Mouse (Mus musculus) brain, adult 2 months (tissue): ENCODE data around the gene Phgr1.

Source experiments
- DNase-seq: peaks from one replicate; pipeline ENCODE4 v3.0.0; 2011; ENCODE audit warnings: low read depth, low spot score

The Phgr1 gene

GRCm38 (mm10) chr2:118772158-118772874, at the start of gene Phgr1:
TSS of gene Phgr1 (plus strand) at chr2:118772769.
- no peak for DNase-seq

GRCm38 (mm10) chr2:118723693-118724486, 48.7 kb upstream of the Phgr1 start:
- DNase-seq: no peak

GRCm38 (mm10) chr2:118725511-118725910, 47.1 kb upstream of the Phgr1 start:
- no peak for DNase-seq

DNA sequence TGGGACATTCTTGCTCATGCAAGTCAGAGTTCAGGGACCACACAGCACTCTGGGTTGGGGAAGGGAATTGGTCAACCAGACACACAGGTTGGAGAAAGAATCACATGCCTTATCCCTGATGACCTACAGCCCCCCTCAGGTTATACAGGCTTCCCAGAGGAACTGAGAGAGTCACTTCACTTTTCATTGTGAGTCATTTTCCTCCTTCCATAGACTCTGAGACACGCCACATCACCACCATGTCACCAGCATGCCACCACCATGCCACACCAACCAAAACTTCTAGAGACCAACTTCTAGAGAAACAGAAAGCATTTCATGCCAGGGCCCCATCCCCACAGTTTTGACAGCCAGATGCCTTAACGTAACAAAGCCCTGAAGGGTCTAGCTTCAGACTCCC, 45.7 kb upstream of the Phgr1 start:
- no peak for DNase-seq

GRCm38 (mm10) chr2:118727911-118728310, 44.7 kb upstream of the Phgr1 start:
- DNase-seq: no peak

GRCm38 (mm10) chr2:118728337-118728736, 44.2 kb upstream of the Phgr1 start, which contains the start of gene Plcb2:
TSS of gene Plcb2 (minus strand) at chr2:118728438.
- DNase-seq: no peak

GRCm38 (mm10) chr2:118729194-118729593, 43.4 kb upstream of the Phgr1 start:
- DNase-seq: no peak

DNA sequence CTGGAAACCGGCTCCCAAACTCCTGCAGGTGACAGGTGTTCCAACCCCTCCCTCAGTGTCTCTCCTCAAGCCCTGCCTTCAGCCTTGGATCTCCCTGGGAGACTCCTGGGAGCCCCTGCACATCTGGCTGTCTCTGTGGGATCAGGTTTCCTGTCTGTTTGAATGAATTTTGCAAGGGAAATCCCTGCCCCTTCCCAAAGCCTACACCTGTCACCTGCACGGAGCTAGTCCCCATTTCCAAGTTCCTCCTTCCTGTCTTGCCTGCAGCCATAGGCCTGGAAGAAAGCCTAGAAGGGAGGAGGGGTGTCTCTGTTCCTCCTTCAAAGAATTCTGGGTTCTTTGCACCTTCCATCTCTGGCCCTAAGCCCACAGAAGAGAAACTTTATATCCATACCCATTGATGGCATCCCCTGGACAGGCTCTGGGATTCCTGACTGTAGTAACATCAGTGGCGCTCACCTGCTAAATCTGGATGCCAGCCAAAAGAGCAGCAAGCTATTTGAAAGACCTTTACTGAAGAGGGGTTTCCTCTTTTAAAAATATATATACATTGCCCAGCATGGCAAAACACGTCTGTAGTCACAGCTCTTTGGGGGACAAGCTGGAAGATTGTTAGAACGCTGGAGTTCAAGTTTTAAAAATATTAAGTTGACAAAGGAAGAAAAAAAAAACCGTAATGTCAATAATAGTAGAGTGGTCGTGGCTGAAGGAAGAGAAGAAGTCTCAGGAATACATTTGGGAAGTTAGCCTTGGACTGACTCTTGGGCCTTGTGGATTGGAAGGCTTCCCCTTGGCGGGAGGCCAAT, 42.5 kb upstream of the Phgr1 start:
- no peak for DNase-seq

- DNase-seq: peak; percentile 80
Observed at GRCm38 (mm10) chr2:118730622-118730915, 42.0 kb upstream of the Phgr1 start.

DNA sequence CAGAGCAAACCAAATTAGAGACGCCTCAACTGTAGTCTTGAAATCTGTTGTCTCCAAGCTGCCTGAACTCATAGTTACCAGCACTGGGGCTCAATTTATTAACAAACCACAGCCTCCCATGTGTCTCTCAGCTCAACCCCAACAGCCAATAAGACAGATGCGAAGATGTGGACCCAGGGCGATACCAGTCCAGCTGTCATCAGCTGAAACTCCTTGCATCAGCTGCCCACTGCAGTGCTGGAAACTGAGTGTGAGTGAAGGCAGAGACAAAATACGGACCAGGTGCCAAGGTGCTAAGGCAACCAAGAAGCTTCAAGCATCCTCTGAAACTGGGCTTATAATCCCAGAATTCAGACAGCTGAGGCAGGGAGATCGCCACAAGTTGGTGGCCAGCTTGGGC, 40.6 kb upstream of the Phgr1 start:
- no peak for DNase-seq

DNA sequence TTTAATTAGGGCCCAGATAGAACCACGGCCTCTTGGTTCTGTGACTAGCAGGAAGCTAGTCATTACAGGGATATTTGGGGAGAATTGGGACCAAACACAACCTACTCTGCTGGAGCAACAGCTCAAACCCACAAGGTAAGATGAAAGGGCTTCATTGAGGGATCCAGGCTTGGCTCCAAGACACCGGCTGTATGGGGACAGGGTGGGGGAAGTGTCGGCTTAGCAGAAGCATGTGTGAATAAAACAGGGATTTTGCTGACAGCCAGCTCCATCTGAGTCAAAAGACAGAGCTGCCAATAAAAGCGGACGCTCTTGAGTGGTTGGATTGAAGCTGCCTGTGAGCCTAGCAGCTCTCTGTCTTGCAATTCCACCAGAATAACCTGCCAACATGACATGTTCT, 39.2 kb upstream of the Phgr1 start:
- peak; percentile 78 for DNase-seq

DNA sequence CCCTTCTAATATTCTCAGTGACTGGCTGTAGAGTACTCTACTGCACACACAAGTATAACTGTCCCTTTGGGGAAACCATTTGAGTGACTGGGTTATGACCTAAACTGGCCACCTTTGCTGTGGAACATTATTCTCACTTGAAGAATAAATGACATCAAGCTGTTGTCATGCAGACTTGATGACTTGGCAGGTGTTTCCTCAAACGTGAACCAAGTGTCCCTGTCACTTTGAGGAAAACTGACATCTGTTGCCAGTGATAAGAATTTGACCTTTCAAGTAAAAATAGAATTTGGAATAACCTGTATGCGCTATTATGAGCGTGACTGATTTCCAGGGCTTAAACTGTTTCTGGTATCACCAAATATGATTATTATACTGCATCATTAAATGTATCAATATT, 32.2 kb upstream of the Phgr1 start:
- DNase-seq: no peak

- peak; percentile 61 for DNase-seq
Observed at GRCm38 (mm10) chr2:118741183-118741582, 31.4 kb upstream of the Phgr1 start.

- peak; percentile 81 for DNase-seq
Observed at GRCm38 (mm10) chr2:118743261-118743943, 29.2 kb upstream of the Phgr1 start.

DNA sequence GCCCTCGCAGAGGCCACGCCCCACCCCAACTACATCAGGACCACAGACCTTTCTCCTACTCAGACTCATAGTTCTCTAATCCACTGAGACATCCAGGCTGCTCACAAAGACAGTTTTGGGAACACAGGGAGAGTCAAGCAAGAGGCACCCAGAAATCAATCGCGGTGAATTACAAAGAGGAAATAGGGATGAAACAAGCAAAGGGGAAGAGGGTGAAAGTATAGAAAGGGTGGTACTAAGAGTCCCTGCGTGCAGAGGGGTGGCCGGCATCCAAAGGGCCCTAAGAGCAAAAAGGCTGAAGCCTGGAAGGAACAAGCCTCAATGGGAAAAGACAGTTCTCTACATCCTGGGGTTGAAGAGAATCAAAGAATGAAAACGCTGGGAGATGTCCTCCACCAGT, 27.9 kb upstream of the Phgr1 start:
- no peak for DNase-seq

DNA sequence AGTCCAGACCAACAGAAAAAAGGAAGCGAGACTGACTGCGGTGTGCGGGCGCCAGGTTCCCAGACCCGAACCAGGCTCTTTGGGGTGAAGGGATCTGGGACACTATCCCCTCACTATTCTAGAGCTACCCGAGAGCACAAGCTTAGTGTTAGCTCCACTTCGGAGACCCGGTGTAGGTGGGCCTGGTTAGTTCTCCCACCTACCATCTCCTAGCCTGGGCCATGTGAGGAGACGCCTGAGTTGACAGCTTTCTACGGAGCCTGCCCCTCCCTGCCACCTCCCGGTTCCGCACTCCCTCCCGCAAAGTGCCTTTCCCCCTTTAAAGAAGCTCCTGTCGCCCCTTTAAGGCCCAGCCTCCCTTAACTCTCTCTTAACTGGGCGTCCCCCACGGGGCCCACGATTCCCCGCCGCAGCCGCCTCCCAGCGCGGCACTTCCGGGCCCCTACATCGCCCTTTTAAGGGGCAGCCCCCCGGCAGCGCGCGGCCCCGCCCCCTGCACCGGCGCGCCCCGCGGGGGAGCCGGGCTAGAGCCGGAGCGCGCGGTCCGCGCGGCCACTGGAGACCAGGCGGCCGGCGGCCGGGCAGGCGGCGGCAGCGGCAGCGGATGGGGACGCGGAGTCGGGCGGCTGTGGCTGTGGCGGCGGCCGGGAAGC, 27.2 kb upstream of the Phgr1 start, which contains the start of gene Inafm2:
Gene Inafm2 (plus strand): TSS at position 527 of the 653 bp plus-strand sequence.
- DNase-seq: peak; percentile 96

DNA sequence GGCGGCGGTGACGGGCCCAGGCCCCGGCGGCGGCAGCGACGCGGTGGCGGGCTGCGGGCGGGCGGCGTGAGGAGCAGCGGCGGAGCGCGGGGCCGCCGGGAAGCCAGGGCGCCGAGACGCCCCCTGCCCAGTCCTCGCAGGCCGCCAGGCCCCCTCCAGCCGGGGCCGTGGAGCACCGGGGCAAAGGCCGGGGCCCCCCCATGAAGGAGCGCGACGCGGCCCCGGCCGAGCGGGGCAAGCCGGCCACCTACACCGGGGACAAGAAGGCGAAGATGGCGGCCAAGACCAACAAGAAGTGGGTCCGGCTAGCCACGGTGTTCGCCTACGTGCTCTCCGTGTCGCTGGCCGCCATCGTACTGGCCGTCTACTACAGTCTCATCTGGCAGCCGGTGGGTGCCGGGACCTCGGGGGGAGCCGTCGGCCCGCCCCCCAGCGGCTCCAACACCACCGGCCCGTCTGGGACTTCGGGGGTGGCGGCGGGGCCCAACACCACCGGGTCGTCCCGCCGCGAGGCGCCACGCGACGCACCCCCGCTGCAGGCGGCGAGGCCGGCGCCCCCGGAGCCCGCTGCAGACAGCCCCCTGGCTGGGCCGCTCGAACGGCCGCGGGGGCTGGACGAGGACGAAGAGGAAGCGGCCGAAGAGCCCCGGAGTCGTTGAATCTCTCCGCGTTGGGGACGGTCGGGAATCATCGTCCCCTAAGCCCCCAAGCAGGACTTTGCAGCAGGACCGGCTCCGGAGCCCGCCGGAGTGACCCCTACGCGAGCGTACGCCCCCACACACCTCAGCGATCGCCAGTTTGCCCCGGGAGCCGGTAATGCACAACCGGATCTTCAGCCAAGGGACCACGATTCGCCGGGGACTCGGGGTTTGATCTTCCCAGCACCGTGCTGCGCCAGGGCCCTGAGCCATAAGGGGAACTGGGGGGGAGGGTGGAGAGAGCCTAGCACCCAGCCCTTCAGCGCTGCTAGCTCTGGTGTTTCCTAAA, 26.4 kb upstream of the Phgr1 start:
- DNase-seq: peak; percentile 54

DNA sequence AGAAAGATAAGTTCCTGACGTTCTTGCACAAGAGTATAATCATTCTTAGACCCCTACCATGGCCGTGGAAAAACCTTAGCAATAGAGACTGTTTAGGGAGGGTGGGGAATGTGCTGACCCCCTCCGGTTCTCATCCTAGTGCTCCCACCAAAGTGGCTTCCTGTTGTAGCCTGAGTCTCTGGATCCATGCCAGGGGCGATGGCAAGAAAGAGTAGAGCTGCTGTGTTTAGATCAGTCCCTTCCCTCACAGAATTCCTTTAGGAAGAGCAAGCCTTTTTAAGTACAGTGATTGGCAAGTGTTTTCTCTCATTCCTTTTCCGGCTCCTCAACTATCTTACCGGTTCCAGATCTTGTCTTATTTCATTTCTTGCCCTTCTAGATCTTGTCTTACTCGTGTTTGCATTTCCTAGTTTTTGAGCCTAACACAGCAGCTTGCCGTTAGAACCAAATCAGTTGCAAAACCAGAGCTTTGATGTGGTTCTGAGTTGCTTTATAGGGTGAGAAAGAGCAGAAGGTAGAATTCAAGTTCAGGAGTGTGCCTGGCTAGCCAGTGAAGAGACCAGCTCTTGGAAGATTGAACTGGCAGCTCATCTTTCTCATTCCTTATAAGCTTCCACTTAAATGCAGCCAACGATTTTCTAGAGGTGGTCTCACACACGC, 25.1 kb upstream of the Phgr1 start:
- DNase-seq: peak; percentile 66

DNA sequence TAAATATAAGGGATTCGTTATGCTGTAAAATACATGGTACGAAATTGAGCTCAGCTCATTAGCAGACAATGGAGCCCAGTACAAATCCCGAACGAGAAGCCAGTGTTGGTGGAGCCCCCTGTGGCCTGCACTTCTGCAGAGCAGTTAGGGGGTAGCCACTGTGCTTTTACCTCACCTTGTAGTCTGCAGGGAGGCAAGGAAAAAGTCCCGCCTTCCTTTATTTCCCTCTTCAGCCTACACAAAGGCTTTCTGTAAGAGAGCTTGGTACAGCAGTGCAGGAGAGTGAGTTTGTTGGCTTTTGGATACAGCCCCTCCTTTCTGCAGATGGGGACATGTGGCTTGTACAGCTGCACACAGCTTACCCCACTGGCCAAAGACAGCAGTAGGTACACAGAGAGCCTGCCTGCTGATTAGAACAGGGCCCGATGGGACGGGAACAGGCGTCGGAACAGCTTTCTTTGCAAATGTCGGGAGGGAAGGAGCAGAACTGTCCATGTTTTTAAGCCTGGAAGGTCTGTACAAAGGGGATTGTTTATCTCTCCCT, 23.2 kb upstream of the Phgr1 start:
- peak; percentile 70 for DNase-seq
